Mouse (Mus musculus) neural tube, embryonic 14.5 days (tissue): ENCODE data around the gene Mmp15. TPM values are rescaled to one million over a fixed set of nuclear protein-coding genes. Genes with fewer than 3 reads are reported as not detected.
A peak's percentile ranks its signal among the peaks of the same experiment; 100 is the strongest.

Experiments
- ATAC-seq: fragments of 200-750 bp; cut with Nextera tagmentation; 2 replicates; pipeline ENCODE4 v1.8.0; 2017; ENCODE audit warnings: low read depth, mild to moderate bottlenecking, moderate TSS enrichment, moderate library complexity
- H3K27ac ChIP-seq: fragments of 300-500 bp; sonication (generic); 2 replicates; pipeline ENCODE4 v1.5.1; 2014; ENCODE audit warnings: low read depth, mild to moderate bottlenecking, control low read depth, low read length, moderate library complexity, mixed read lengths
- H3K27me3 ChIP-seq: fragments of 300-500 bp; sonication (generic); 2 replicates; pipeline ENCODE4 v1.6.1; 2014; ENCODE audit warnings: low read length; ENCODE audit not compliant: control insufficient read depth, insufficient read depth
- H3K36me3 ChIP-seq: fragments of 300-500 bp; sonication (generic); 2 replicates; pipeline ENCODE4 v1.6.1; 2014; ENCODE audit warnings: low read length, mixed read lengths; ENCODE audit not compliant: control insufficient read depth, insufficient read depth
- H3K4me1 ChIP-seq: fragments of 300-500 bp; sonication (generic); 2 replicates; pipeline ENCODE4 v1.6.1; 2014; ENCODE audit warnings: low read length; ENCODE audit not compliant: control insufficient read depth, insufficient read depth
- H3K4me2 ChIP-seq: fragments of 300-500 bp; sonication (generic); 2 replicates; pipeline ENCODE4 v1.6.1; 2014; ENCODE audit warnings: mild to moderate bottlenecking, low read depth, low read length, control low read depth
- H3K4me3 ChIP-seq: fragments of 300-500 bp; sonication (generic); 2 replicates; pipeline ENCODE4 v1.5.1; 2014; ENCODE audit warnings: low read depth, low read length, control low read depth, mixed read lengths
- H3K9ac ChIP-seq: fragments of 300-500 bp; sonication (generic); replicated peaks from 2 replicates; pipeline ENCODE4 v1.6.1; 2014; ENCODE audit warnings: low read depth, mild to moderate bottlenecking, control low read depth, low read length, mixed read lengths
- H3K9me3 ChIP-seq: fragments of 300-500 bp; sonication (generic); 2 replicates; pipeline ENCODE4 v1.6.1; 2016; ENCODE audit warnings: low read length; ENCODE audit not compliant: control insufficient read depth
- WGBS: fragments of 180-500 bp; shearing (Covaris S2); extraction: QIAGEN DNeasy Blood & Tissue Kit; methylation state at CpG from one replicate; pipeline ENCODE4 v1.1.7; 2014; 5-methylcytosine and 5-hydroxymethylcytosine counted together
- polyA plus RNA-seq: library from polyadenylated mRNA; unstranded; fragments of >200 nt; fragmentation: Nextera tagmentation; extraction: Ambion mirVana; gene quantifications from 2 replicates; pipeline ENCODE4 v1.2.1, GENCODE M21; 2014

The Mmp15 gene
- polyA plus RNA-seq, 1 experiment from 2014 or later: 19.6 TPM

DNA sequence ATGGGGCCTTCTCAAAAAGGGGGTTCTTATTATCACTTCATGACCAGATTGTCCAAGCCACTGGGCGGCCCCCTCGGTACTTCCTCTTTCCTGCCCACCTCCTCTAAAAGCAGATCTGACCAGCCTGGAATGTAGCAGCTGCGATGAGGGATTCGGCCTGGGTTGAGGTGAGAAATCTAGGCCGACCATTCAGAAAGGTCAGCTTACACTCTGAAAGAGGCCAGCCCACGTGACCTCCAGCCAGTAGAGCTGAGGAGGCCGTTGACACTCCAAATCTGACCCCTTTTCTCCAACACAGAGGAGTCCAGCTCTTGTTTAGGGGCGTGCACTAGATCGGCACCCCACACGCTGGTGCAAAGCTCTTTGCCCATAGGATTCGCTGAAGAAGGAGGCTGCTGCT is 44.7 kb downstream of the Mmp15 start:
- peaks cover 3% of the 10 kb centered on the region; the same call in 1 of the 2 replicates for H3K4me1 ChIP-seq
- H3K9me3 ChIP-seq: no peaks in the 10 kb centered on the region
- 77% methylated on average over 11 of the region's 11 CpGs for WGBS
- no peak; the same call in 1 of the 2 replicates for ATAC-seq
- H3K27me3 ChIP-seq: no peaks in the 10 kb centered on the region
- H3K9ac ChIP-seq: no peak overlapping the region
- no peaks in the 10 kb centered on the region for H3K36me3 ChIP-seq
- H3K4me3 ChIP-seq: no peak overlapping the region
- H3K27ac ChIP-seq: no peak overlapping the region
- no peak overlapping the region for H3K4me2 ChIP-seq

DNA sequence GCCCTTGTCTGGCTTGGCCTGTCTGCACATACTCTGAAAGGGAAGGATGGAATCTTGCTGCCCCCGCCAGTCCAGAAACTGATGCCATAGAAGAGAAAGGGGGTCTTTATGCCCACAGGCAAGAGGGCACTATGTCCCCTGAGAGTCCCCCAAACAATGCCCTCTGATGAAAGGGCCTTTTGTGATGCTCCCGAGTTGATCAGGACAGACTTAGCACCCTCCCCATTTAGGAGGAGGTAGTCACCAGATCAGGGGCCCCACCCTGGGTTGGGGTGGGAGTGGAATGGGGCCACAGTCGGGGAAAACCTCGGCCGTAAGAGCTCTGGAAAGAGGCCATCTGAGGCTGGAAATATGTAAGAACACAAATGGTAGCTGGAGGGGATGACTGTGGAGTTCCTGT is 45.1 kb downstream of the Mmp15 start:
- H3K4me1 ChIP-seq: peaks cover 3% of the 10 kb centered on the region; the same call in 1 of the 2 replicates
- H3K4me3 ChIP-seq: no peak overlapping the region
- no peak overlapping the region for H3K27ac ChIP-seq
- ATAC-seq: peak; percentile 41; the same call in 1 of the 2 replicates
- no peaks in the 10 kb centered on the region for H3K9me3 ChIP-seq
- no peak overlapping the region for H3K4me2 ChIP-seq
- no peak overlapping the region for H3K9ac ChIP-seq
- H3K27me3 ChIP-seq: no peaks in the 10 kb centered on the region
- H3K36me3 ChIP-seq: no peaks in the 10 kb centered on the region
- 42% methylated on average over 5 of the region's 5 CpGs for WGBS

DNA sequence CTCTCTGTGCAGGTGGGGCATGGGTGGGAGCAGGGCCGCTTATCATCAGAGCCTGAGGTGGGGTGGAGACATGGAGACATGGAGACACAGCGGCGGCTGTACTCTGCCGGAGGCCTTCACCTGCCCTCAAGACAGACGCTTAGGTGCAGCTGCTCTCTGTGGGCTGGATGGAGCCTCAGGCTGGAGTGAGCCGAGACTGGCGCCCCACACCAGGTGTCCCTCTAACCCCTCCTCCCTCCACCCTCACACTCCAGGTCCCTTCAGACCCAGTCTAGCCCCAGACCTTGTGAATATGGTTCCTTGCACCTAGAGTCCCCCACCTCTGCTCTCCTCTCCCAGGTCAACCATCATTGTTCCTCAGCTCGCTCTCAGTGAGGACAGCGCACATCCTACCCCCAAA is 47.1 kb downstream of the Mmp15 start:
- WGBS: 85% methylated on average over 9 of the region's 9 CpGs

DNA sequence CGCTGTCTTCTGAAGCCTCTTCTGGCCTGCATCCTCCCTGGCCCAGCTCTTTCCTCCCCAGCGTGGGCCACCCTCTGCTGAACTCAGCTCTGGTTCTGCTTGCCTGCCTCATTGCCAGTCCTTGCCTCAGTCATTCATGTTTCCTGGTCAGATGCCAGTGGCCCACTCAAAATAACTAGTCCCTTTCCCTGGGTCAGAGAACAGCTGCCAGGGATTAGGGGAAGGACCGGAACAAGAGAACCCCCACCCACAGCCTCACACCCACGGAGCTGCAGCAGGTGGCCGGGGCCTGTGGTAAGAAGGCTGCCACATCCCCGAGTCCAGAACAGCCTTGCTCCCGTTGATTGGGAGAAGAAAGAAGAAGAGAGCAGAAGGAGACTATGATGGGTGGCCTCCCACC is 49.0 kb downstream of the Mmp15 start:
- ATAC-seq: no peak
- Histone ChIP-seq H3K9me3 (no peaks in the 10 kb centered on the region), H3K27me3 (no peaks in the 10 kb centered on the region), H3K4me2 (no peak overlapping the region), H3K36me3 (no peaks in the 10 kb centered on the region), H3K4me1 (peaks cover 3% of the 10 kb centered on the region; the same call in 1 of the 2 replicates), H3K27ac (no peak overlapping the region), H3K9ac (no peak overlapping the region), H3K4me3 (no peak overlapping the region)
- WGBS: 82% methylated on average over 7 of the region's 7 CpGs

More for the DNA sequence above, 47.1 kb downstream of the Mmp15 start:
- H3K9ac ChIP-seq: no peak overlapping the region
- H3K4me3 ChIP-seq: no peak overlapping the region
- no peaks in the 10 kb centered on the region for H3K27me3 ChIP-seq
- ATAC-seq: no peak
- H3K36me3 ChIP-seq: no peaks in the 10 kb centered on the region
- no peak overlapping the region for H3K27ac ChIP-seq
- H3K9me3 ChIP-seq: no peaks in the 10 kb centered on the region
- peaks cover 3% of the 10 kb centered on the region; the same call in 1 of the 2 replicates for H3K4me1 ChIP-seq
- H3K4me2 ChIP-seq: no peak overlapping the region

DNA sequence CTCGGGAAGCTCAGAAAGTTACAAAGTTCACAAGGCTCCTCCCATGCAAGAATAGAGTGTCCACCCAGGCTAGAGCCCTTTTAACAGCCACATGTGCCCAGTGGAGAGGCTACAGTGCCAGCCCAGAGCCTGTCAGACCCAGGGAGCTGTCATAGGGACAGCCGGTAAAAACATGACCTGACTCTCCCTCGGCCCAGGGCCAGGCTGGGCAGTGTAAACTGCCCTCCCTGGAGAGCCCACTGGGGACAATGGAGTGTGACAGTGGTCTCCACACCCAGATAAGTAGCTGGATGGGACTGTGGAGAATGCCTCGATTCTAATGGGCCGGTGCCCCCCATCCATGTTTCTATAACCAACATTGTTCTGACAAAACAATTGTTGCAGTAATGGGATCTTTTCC is 57.5 kb downstream of the Mmp15 start:
- WGBS: 83% methylated on average over 5 of the region's 5 CpGs
- no peak for ATAC-seq
- no peak overlapping the region for H3K9ac ChIP-seq

DNA sequence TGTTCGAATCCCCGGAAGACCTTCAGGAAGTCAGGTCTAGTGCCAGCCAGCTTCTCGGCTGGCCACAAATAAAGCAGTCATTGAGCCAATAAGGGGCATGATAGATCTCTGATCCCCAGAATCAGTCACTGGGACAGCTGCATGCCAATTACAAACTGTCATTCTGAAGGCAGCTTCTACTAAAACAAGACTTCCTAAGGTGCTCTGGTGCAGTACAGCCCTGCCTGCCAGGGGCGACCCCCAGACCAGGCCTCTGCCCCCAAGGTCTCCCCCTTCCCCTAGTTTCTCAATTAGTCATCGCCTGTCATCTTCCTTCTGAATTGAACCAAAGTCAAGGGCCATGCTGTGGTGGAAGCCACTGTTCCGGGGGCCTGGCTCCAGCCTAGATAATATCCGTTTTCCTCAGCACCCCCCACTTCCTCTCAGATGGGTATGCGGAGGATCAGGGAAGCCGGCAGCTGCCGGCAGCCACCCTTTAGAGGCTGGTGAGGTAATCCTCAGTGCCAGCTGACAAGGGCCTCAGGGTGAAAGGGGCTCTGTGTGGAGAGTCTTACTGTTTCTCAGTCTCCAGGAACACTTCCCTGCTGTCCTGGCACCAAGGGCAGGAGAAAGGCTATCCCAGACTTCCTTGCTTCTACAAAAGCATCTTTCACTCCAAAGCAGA is 59.4 kb downstream of the Mmp15 start:
- Histone ChIP-seq H3K36me3 (no peaks in the 10 kb centered on the region), H3K27ac (no peak overlapping the region), H3K4me1 (no peaks in the 10 kb centered on the region), H3K4me3 (no peak overlapping the region), H3K27me3 (no peaks in the 10 kb centered on the region), H3K4me2 (no peak overlapping the region), H3K9ac (no peak overlapping the region), H3K9me3 (no peaks in the 10 kb centered on the region)
- ATAC-seq: no peak
- 49% methylated on average over 10 of the region's 10 CpGs for WGBS

More for the DNA sequence above, 57.5 kb downstream of the Mmp15 start:
- Histone ChIP-seq H3K9me3 (no peaks in the 10 kb centered on the region), H3K4me1 (no peaks in the 10 kb centered on the region), H3K4me3 (no peak overlapping the region), H3K27ac (no peak overlapping the region), H3K4me2 (no peak overlapping the region), H3K27me3 (no peaks in the 10 kb centered on the region), H3K36me3 (no peaks in the 10 kb centered on the region)

DNA sequence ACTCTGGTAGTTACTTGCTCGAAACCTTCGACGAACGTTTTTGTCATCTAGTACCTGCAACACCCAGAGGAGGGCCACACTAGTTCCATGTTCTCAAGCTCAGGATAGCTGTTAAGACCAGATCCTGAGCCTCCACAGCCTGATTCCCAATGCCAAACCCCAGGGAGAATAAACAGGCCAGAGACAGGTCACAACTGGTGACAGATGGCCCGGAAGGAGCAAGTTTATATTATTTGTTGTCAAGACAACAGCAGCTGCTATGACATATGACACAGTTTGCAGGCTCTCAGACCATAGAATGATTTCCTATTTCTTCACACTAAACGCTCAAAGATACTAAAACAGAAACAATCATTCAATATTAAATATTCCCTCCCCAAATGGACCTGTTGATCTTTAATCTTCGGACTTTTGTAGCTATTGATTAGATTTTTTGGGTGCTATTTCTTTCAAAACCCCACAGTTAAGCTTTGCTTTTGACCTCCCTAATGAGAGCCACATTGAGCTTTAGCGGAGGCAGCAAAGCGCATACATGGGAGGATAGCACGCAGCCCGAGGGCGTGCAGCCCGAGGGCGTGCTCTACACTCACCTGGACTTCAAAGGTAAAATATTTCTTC is 70.2 kb downstream of the Mmp15 start:
- no peak for ATAC-seq
- H3K4me1 ChIP-seq: peaks cover 7% of the 10 kb centered on the region; the same call in 1 of the 2 replicates
- WGBS: 96% methylated on average over 14 of the region's 14 CpGs
- H3K4me2 ChIP-seq: no peak overlapping the region
- H3K9ac ChIP-seq: no peak overlapping the region
- H3K9me3 ChIP-seq: no peaks in the 10 kb centered on the region
- H3K27ac ChIP-seq: no peak overlapping the region
- peaks cover 25% of the 10 kb centered on the region for H3K36me3 ChIP-seq
- H3K4me3 ChIP-seq: no peak overlapping the region
- no peaks in the 10 kb centered on the region for H3K27me3 ChIP-seq

Other genes with a start within 250 kb of the Mmp15 start
- gene Kifc3, start 149.5 kb upstream of the Mmp15 start, polyA plus RNA-seq: 15.9 and 20.0 TPM in 2 replicates
- gene Cngb1, start 45.7 kb upstream of the Mmp15 start, polyA plus RNA-seq: 0.13 and 0.82 TPM in 2 replicates
- gene Tepp, start 41.7 kb upstream of the Mmp15 start, polyA plus RNA-seq: 1.4 and 1.6 TPM in 2 replicates
- 12.8 and 15.6 TPM in 2 replicates for gene Zfp319, start 20.3 kb upstream of the Mmp15 start, polyA plus RNA-seq
- gene Usb1, start 20.0 kb upstream of the Mmp15 start, polyA plus RNA-seq: 28.4 and 29.9 TPM in 2 replicates
- gene Cfap20, start 82.6 kb downstream of the Mmp15 start, polyA plus RNA-seq: 133 and 135 TPM in 2 replicates
- 16.1 and 16.7 TPM in 2 replicates for gene Csnk2a2, start 137.8 kb downstream of the Mmp15 start, polyA plus RNA-seq
- 0.97 and 2.0 TPM in 2 replicates for gene Ccdc113, start 181.8 kb downstream of the Mmp15 start, polyA plus RNA-seq
- not detected in 2 replicates for gene Prss54, start 224.1 kb downstream of the Mmp15 start, polyA plus RNA-seq